Mouse (Mus musculus) hindbrain, embryonic 14.5 days (tissue): Measurements from ENCODE around the gene Usp38. TPM values are rescaled to one million over a fixed set of nuclear protein-coding genes. Genes with fewer than 3 reads are reported as not detected.

Experiments used
- ATAC-seq: fragments of 200-750 bp; cut with Nextera tagmentation; 2 replicates; pipeline ENCODE4 v1.8.0; 2017; ENCODE audit warnings: moderate number of reproducible peaks, mild to moderate bottlenecking, moderate TSS enrichment, moderate library complexity; ENCODE audit not compliant: low FRiP score
- DNase-seq: peaks from one replicate; pipeline ENCODE4 v3.0.0-alpha.2; 2015; ENCODE audit warnings: low spot score
- H3K27ac ChIP-seq: fragments of 300-500 bp; sonication (generic); 2 replicates; pipeline ENCODE4 v1.5.1; 2014; ENCODE audit warnings: mild to moderate bottlenecking, moderate library complexity
- H3K27me3 ChIP-seq: fragments of 300-500 bp; sonication (generic); 2 replicates; pipeline ENCODE4 v1.6.1; 2014; ENCODE audit warnings: mild to moderate bottlenecking, low read length, mixed read lengths; ENCODE audit not compliant: control insufficient read depth, insufficient read depth
- H3K36me3 ChIP-seq: fragments of 300-500 bp; sonication (generic); replicated peaks from 2 replicates; pipeline ENCODE4 v1.6.1; 2014; ENCODE audit not compliant: control insufficient read depth, insufficient read depth
- H3K4me1 ChIP-seq: fragments of 300-500 bp; sonication (generic); replicated peaks from 2 replicates; pipeline ENCODE4 v1.6.1; 2014; ENCODE audit warnings: antibody characterized with exemption, low read length, mixed read lengths; ENCODE audit not compliant: control insufficient read depth, insufficient read depth
- H3K4me2 ChIP-seq: fragments of 300-500 bp; sonication (generic); replicated peaks from 2 replicates; pipeline ENCODE4 v1.6.1; 2014; ENCODE audit warnings: mild to moderate bottlenecking, moderate library complexity
- H3K4me3 ChIP-seq: fragments of 300-500 bp; sonication (generic); replicated peaks from 2 replicates; pipeline ENCODE4 v1.5.1; 2014; ENCODE audit warnings: mild to moderate bottlenecking, low read length
- H3K9ac ChIP-seq: fragments of 300-500 bp; sonication (generic); 2 replicates; pipeline ENCODE4 v1.6.1; 2014
- H3K9me3 ChIP-seq: fragments of 300-500 bp; sonication (generic); 2 replicates; pipeline ENCODE4 v1.6.1; 2016; ENCODE audit warnings: low read length; ENCODE audit not compliant: control insufficient read depth
- WGBS: fragments of 180-500 bp; shearing (Covaris S2); extraction: QIAGEN DNeasy Blood & Tissue Kit; methylation state at CpG from one replicate; pipeline ENCODE4 v1.1.7; 2014; 5-methylcytosine and 5-hydroxymethylcytosine counted together
- polyA plus RNA-seq: library from polyadenylated mRNA; unstranded; fragments of >200 nt; fragmentation: Nextera tagmentation; extraction: Ambion mirVana; gene quantifications from 2 replicates; pipeline ENCODE4 v1.2.1, GENCODE M21; 2014

Gene Usp38
- polyA plus RNA-seq, 1 experiment from 2014 or later, result 24.7 TPM

DNA sequence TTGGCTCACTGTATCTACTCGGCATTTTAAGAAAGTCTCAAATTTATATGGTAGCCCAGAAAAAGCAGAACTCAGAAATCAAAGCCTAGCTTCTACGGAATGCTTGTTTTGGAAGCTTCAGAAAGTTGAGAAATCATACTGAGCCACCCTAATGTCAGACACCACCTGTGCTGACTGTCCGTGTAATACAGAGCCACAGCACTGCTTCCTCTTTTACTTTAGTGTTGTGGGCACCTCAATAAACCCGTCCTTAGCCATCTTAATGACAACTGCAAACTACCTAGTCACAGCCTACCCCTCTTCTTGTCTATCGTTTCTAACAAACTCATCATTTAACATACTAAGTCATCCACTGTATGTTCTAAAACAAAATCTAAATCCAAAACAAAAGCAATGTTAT lies 4.3 kb downstream of the Usp38 start:
- H3K36me3 ChIP-seq, result peaks cover 47% of the 10 kb centered on the region
- H3K9ac ChIP-seq, result no peak overlapping the region
- no peaks in the 10 kb centered on the region for H3K27me3 ChIP-seq
- DNase-seq, result no peak
- no peak overlapping the region for H3K27ac ChIP-seq
- H3K9me3 ChIP-seq, result no peaks in the 10 kb centered on the region
- ATAC-seq, result no peak
- 93% methylated on average over 5 of the region's 5 CpGs for WGBS
- no peak overlapping the region for H3K4me3 ChIP-seq
- no peak overlapping the region for H3K4me2 ChIP-seq
- peaks cover 29% of the 10 kb centered on the region for H3K4me1 ChIP-seq

GRCm38 (mm10) chr8:81005114-81005513 lies 9.6 kb downstream of the Usp38 start:
- peaks cover 74% of the 10 kb centered on the region for H3K36me3 ChIP-seq
- no peak for ATAC-seq
- no peak overlapping the region for H3K4me3 ChIP-seq

DNA sequence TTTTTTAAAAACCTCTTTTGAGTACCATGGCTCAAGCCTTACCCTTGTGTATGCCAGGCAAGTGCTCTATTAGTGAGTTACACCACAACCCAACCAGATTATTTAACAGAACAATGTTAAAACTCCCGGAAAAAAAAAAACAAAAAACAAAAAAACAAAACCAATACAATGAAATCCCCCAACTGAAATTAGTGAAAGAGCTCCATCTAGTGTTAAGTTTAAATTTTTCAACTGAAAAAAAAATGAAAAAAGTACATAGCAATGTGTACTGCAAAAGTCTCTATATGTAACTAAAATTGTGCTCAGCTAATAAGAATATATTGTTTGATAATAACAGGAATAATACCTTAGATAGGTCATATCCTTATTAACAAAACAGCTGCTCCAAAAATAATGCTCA lies 18.1 kb downstream of the Usp38 start:
- 25% methylated on average over 1 of the region's 1 CpGs for WGBS
- H3K4me2 ChIP-seq, result no peak overlapping the region
- H3K4me3 ChIP-seq, result no peak overlapping the region
- H3K27ac ChIP-seq, result no peak overlapping the region
- H3K27me3 ChIP-seq, result no peaks in the 10 kb centered on the region
- no peak overlapping the region for H3K9ac ChIP-seq
- DNase-seq (peak; percentile 74), ATAC-seq (no peak)
- peaks cover 81% of the 10 kb centered on the region for H3K36me3 ChIP-seq
- H3K9me3 ChIP-seq, result no peaks in the 10 kb centered on the region
- H3K4me1 ChIP-seq, result no peaks in the 10 kb centered on the region

More at GRCm38 (mm10) chr8:81005114-81005513, 9.6 kb downstream of the Usp38 start:
- DNase-seq, result no peak
- Histone ChIP-seq H3K9me3 (no peaks in the 10 kb centered on the region), H3K27ac (no peak overlapping the region), H3K27me3 (no peaks in the 10 kb centered on the region), H3K4me1 (no peaks in the 10 kb centered on the region), H3K9ac (no peak overlapping the region), H3K4me2 (no peak overlapping the region)
- WGBS, result 93% methylated on average over 1 of the region's 1 CpGs

DNA sequence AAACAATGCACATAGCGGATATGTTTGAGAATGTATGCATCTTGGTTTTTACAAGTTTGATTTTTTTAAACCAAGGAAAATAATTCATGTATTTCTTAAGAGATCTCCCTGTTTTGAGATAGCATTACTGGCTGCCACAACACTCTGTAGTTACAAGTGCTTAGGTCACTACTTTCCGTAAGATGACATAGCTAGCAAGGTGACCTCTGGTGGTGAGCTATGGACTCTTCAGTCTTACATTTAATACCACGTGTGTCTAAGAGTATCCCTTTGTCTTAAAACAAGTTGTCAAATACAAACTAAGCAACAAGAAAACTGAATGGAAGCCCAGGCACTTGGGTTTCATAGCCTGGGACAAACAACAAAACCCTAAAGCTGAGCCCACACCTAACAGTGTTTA lies 22.8 kb downstream of the Usp38 start:
- H3K36me3 ChIP-seq, result peaks cover 82% of the 10 kb centered on the region

DNA sequence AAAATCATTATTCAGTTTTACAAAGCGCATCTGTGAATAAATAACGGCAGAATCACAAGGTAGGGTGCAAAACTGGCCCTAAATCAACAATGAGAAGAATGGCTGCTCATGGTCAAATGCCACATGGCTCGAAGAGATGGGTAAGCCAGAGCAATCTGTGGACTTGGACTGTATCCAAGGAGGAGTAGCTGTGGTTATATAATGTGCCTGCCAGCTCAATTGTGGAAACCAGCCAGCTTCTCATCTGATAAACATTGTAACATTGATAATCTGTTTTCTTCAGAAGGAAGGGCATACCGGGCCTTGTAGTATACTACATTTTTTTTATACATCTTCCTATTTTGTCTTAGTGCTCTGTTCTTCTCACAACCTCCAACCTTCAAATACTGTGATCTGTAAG lies 31.9 kb downstream of the Usp38 start:
- no peaks in the 10 kb centered on the region for H3K27me3 ChIP-seq
- DNase-seq (peak; percentile 50), ATAC-seq (peak; percentile 31; the same call in 1 of the 2 replicates)
- H3K27ac ChIP-seq, result no peak overlapping the region
- WGBS, result 64% methylated on average over 4 of the region's 4 CpGs
- H3K4me2 ChIP-seq, result no peak overlapping the region
- no peaks in the 10 kb centered on the region for H3K4me1 ChIP-seq
- H3K36me3 ChIP-seq, result peaks cover 66% of the 10 kb centered on the region
- no peak overlapping the region for H3K4me3 ChIP-seq
- H3K9ac ChIP-seq, result no peak overlapping the region
- H3K9me3 ChIP-seq, result no peaks in the 10 kb centered on the region

More for the DNA sequence above, 22.8 kb downstream of the Usp38 start:
- DNase-seq (peak; percentile 68), ATAC-seq (peak; percentile 84; the same call in 1 of the 2 replicates)
- H3K4me2 ChIP-seq, result no peak overlapping the region
- H3K9me3 ChIP-seq, result no peaks in the 10 kb centered on the region
- no peaks in the 10 kb centered on the region for H3K27me3 ChIP-seq
- H3K4me3 ChIP-seq, result no peak overlapping the region
- WGBS, result 52% methylated on average over 3 of the region's 3 CpGs
- no peak overlapping the region for H3K27ac ChIP-seq
- H3K9ac ChIP-seq, result no peak overlapping the region
- no peaks in the 10 kb centered on the region for H3K4me1 ChIP-seq

DNA sequence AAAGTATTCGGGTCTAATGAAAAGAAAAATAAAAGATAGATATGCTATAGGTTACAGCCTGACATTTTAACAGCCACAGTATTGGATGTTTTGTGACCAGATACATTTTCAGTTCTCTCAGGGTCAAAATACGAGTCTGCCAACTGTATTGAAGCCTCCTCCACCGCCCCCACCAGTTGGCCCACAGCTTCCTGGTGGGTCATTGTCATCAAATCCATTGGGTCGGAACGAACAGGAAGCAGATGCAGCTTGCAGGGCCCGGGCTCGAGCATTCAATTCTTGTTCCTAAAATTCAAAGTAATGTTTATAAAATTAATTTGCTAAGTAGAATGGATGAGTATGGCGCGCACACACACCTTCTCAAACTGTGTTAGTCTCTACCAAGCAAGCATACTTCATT lies 33.0 kb downstream of the Usp38 start:
- DNase-seq, result no peak
- H3K9ac ChIP-seq, result no peak overlapping the region
- no peak overlapping the region for H3K27ac ChIP-seq
- no peak for ATAC-seq
- H3K36me3 ChIP-seq, result peaks cover 54% of the 10 kb centered on the region
- no peak overlapping the region for H3K4me2 ChIP-seq
- H3K4me1 ChIP-seq, result no peaks in the 10 kb centered on the region
- no peaks in the 10 kb centered on the region for H3K9me3 ChIP-seq
- H3K4me3 ChIP-seq, result no peak overlapping the region
- 73% methylated on average over 9 of the region's 9 CpGs for WGBS
- H3K27me3 ChIP-seq, result no peaks in the 10 kb centered on the region

DNA sequence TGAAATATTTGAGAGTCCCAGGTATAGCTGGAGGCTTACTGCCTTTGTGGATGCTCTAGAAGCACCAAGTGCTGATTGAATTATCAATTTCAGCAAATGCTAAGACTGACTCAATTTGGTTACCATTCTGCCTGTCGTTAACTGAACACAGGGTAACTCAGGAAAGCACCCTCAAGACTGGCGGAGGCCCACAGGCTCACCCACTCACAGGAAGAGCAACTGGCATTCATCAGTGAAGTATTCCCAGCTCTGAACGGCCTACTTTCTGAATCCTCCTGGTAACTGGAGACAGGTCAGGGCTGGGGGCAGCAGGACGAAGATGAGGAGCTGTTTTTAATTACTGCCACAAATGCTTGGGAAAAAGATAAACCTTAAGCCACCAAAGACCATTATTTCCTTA lies 34.7 kb downstream of the Usp38 start:
- Histone ChIP-seq H3K4me2 (no peak overlapping the region), H3K36me3 (peaks cover 40% of the 10 kb centered on the region), H3K9ac (no peak overlapping the region), H3K27ac (no peak overlapping the region), H3K27me3 (no peaks in the 10 kb centered on the region), H3K9me3 (no peaks in the 10 kb centered on the region), H3K4me1 (no peaks in the 10 kb centered on the region), H3K4me3 (no peak overlapping the region)
- 92% methylated on average over 4 of the region's 4 CpGs for WGBS
- DNase-seq (no peak), ATAC-seq (no peak)

DNA sequence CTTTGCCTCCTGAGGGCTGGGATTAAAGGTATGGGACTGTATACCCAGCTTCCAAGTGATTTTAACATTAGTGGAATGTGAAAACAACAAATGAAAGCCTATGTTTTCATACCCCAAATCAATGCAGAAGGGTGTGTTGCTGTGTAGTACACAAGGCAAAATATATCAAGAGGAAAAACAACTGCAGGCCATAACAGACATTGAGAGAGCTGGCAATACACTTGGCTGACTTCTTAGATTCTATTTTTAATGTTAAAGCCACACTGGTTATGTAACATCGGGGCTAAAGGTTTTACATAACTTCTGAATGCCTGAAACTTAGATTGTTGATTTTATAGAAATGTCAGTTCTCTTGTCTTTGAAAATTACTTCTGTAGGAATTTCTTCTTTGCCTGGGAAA lies 37.5 kb downstream of the Usp38 start:
- H3K27ac ChIP-seq, result no peak overlapping the region
- 79% methylated on average over 1 of the region's 1 CpGs for WGBS
- no peak overlapping the region for H3K4me3 ChIP-seq
- ATAC-seq (no peak), DNase-seq (no peak)
- no peaks in the 10 kb centered on the region for H3K27me3 ChIP-seq
- H3K9ac ChIP-seq, result no peak overlapping the region
- H3K9me3 ChIP-seq, result no peaks in the 10 kb centered on the region
- no peaks in the 10 kb centered on the region for H3K4me1 ChIP-seq
- peaks cover 22% of the 10 kb centered on the region for H3K36me3 ChIP-seq
- no peak overlapping the region for H3K4me2 ChIP-seq

GRCm38 (mm10) chr8:80971150-80971549 lies 43.6 kb downstream of the Usp38 start:
- DNase-seq (no peak), ATAC-seq (no peak)
- H3K27ac ChIP-seq, result no peak overlapping the region
- H3K4me1 ChIP-seq, result no peaks in the 10 kb centered on the region
- H3K4me3 ChIP-seq, result no peak overlapping the region
- no peak overlapping the region for H3K4me2 ChIP-seq
- H3K27me3 ChIP-seq, result no peaks in the 10 kb centered on the region
- 84% methylated on average over 8 of the region's 9 CpGs for WGBS
- H3K9me3 ChIP-seq, result no peaks in the 10 kb centered on the region
- H3K9ac ChIP-seq, result no peak overlapping the region
- H3K36me3 ChIP-seq, result no peaks in the 10 kb centered on the region

DNA sequence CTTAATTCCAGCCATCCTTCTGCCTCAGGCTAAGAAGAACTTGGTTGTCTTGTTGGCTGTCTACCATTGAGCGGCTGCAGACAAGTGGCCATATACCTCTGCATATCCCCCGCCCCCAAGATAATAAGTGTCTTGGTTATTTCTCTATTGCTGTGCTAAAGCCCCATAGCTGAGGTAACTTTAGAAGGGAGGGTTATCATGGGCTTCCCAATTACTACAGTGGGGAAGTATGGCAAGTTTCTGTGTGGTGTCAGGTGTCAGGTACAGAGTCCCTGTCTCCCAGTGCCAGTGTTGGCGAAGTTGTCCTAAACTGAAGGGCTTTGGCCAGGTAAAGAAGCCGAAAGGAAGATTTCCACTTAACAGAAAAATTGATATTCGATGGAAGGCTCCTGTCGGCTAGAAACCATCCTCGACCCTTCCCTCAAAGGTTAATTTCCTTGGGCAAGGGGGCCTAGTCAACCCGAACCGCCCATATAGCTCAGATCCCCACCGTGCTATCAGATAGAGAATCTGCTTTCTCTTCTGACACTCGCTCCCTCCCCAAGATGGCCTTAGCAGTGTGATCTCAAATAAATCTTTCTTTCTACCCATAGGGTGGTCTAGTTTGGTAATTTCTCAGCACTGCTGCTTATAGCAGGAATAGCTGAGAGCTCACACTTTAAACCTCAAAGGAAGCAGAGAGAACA lies 44.6 kb downstream of the Usp38 start:
- H3K27me3 ChIP-seq, result no peaks in the 10 kb centered on the region
- WGBS, result 85% methylated on average over 11 of the region's 11 CpGs
- no peaks in the 10 kb centered on the region for H3K36me3 ChIP-seq
- H3K4me1 ChIP-seq, result no peaks in the 10 kb centered on the region
- ATAC-seq (no peak), DNase-seq (no peak)
- H3K4me2 ChIP-seq, result no peak overlapping the region
- H3K4me3 ChIP-seq, result no peak overlapping the region
- H3K9ac ChIP-seq, result no peak overlapping the region
- H3K9me3 ChIP-seq, result no peaks in the 10 kb centered on the region
- H3K27ac ChIP-seq, result no peak overlapping the region
